Mouse (Mus musculus) kidney, adult 2 months (tissue): Measurements from ENCODE around the gene Trpc4ap. TPM values are rescaled to one million over a fixed set of nuclear protein-coding genes. Genes with fewer than 3 reads are reported as not detected.

Experiments
- DNase-seq: peaks from one replicate; pipeline ENCODE4 v3.0.0; 2021
- H3K27ac ChIP-seq: fragments of 200-500 bp; 2 replicates; pipeline ENCODE4 v1.5.1; 2012; ENCODE audit warnings: low read depth, low read length, control low read depth, inconsistent platforms; ENCODE audit not compliant: insufficient read depth
- H3K27me3 ChIP-seq: fragments of 200-500 bp; replicated peaks from 2 replicates; pipeline ENCODE4 v1.6.1; 2012; ENCODE audit warnings: mild to moderate bottlenecking, moderate library complexity, low read length, inconsistent platforms; ENCODE audit not compliant: control insufficient read depth, insufficient read depth
- H3K36me3 ChIP-seq: fragments of 200-500 bp; 2 replicates; pipeline ENCODE4 v1.6.1; 2012; ENCODE audit warnings: mild to moderate bottlenecking, moderate library complexity, low read length, inconsistent platforms; ENCODE audit not compliant: control insufficient read depth, insufficient read depth
- H3K4me1 ChIP-seq: fragments of 200-500 bp; 2 replicates; pipeline ENCODE4 v1.6.1; 2011; ENCODE audit warnings: low read length; ENCODE audit not compliant: control insufficient read depth, insufficient read depth
- H3K4me3 ChIP-seq: fragments of 200-500 bp; 2 replicates; pipeline ENCODE4 v1.5.1; 2011; ENCODE audit warnings: mild to moderate bottlenecking, low read depth, low read length, control low read depth; ENCODE audit not compliant: insufficient read depth
- CTCF ChIP-seq: fragments of 200-500 bp; conservative IDR thresholded peaks from 2 replicates; pipeline ENCODE4 v1.5.1; 2011; ENCODE audit warnings: low read depth, mild to moderate bottlenecking, control low read depth, low read length, moderate library complexity, mixed read lengths; ENCODE audit not compliant: insufficient read depth, insufficient read length
- POLR2A ChIP-seq: fragments of 200-500 bp; IDR thresholded peaks from one replicate; pipeline ENCODE4 v1.6.1; 2011; ENCODE audit warnings: low read depth, low read length, control low read depth
- WGBS: fragments of 180-500 bp; shearing (Covaris S2); methylation state at CpG from one replicate; pipeline ENCODE4 v1.1.7; 2018; 5-methylcytosine and 5-hydroxymethylcytosine counted together
- polyA plus RNA-seq: library from polyadenylated mRNA; depleted of rRNA; stranded (reverse); fragments of >200 nt; gene quantifications from 2 replicates; pipeline ENCODE4 v1.2.3, GENCODE M21; 2012

Trpc4ap gene
- polyA plus RNA-seq, 1 experiment = 110 TPM

DNA sequence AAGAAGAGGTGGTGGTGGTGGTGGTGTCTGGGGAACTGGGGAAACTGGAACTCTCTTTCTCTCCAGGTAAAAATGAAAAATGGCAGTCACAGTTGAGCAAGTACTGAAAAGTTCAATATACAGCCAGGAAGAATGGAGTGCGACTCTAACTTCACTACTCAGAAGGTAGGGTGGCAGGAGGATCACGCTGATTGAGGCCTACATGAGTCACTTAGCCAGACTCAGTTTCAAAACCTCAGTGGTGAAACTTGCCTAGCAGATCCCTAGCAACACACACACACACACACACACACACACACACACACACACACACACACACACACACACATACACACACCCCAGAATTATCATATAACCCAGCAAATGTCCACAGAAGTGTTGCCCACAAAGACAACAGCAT lies 10.3 kb downstream of the Trpc4ap start:
- TF ChIP-seq POLR2A = no peak
- no peak for TF ChIP-seq CTCF
- Histone ChIP-seq H3K4me3 (no peak overlapping the region), H3K4me1 (peaks cover 6% of the 10 kb centered on the region; the same call in 1 of the 2 replicates), H3K36me3 (no peaks in the 10 kb centered on the region), H3K27me3 (no peaks in the 10 kb centered on the region), H3K27ac (no peak overlapping the region)
- no peak for DNase-seq
- WGBS = 84% methylated on average over 2 of the region's 2 CpGs

GRCm38 (mm10) chr2:155681194-155681593 lies 11.0 kb downstream of the Trpc4ap start:
- TF ChIP-seq POLR2A = no peak
- TF ChIP-seq CTCF = no peak
- Histone ChIP-seq H3K4me3 (no peak overlapping the region), H3K36me3 (no peaks in the 10 kb centered on the region), H3K27me3 (no peaks in the 10 kb centered on the region), H3K27ac (no peak overlapping the region), H3K4me1 (peaks cover 6% of the 10 kb centered on the region; the same call in 1 of the 2 replicates)
- no peak for DNase-seq
- 74% methylated on average over 8 of the region's 8 CpGs for WGBS

DNA sequence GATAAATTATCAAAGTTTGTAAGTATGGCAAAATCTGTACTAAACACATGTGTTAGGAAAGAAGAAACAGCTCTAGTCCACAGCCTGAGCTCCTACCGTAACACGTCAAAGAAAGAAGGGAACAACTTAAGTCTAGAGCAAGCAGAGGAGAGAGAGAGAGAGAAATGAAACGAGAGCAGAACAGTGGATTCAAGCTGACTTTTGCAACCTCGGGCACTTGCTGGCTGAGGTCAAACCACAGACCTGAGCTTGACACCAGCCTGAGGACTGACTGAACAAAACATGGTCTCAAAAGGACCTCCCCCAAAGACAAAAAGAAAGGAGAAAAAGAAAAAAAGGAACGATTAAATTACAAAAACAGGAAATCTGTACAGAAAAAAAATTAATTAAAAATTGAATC lies 11.6 kb downstream of the Trpc4ap start:
- H3K4me3 ChIP-seq = no peak overlapping the region
- TF ChIP-seq POLR2A (no peak), CTCF (no peak)
- H3K27ac ChIP-seq = no peak overlapping the region
- no peaks in the 10 kb centered on the region for H3K36me3 ChIP-seq
- DNase-seq = no peak
- WGBS = 48% methylated on average over 5 of the region's 5 CpGs
- H3K4me1 ChIP-seq = peaks cover 6% of the 10 kb centered on the region; the same call in 1 of the 2 replicates
- H3K27me3 ChIP-seq = no peaks in the 10 kb centered on the region

DNA sequence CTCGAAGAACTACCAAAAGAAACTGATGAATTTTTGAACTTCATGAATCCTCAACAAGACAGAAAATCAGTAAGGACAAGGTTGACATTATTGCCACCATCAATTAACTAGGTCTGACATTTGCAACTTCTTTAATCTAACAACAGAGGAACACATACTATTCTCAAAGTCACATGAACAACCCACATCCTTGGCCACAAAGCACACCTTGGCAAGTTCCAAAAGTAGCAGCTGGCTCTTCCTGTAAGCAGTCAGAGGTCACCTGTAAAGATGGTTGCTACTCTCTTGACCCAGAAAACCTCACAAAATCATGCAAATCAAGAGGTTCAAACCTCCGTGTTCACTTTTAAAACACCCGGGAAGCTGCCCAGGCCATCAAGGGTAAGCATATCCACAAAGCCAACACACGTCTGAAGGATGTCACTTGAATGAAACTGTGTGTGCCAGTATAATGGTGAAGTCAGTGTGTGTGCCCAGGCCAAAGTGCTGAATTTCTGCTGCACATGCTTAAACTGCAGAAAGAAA lies 12.5 kb downstream of the Trpc4ap start:
- TF ChIP-seq POLR2A (no peak), CTCF (no peak)
- Histone ChIP-seq H3K27me3 (no peaks in the 10 kb centered on the region), H3K4me3 (no peak overlapping the region), H3K36me3 (no peaks in the 10 kb centered on the region), H3K4me1 (peaks cover 6% of the 10 kb centered on the region; the same call in 1 of the 2 replicates), H3K27ac (no peak overlapping the region)
- WGBS = 69% methylated on average over 4 of the region's 4 CpGs
- no peak for DNase-seq

GRCm38 (mm10) chr2:155675118-155675517 lies 17.1 kb downstream of the Trpc4ap start:
- no peak for DNase-seq
- H3K27me3 ChIP-seq = no peaks in the 10 kb centered on the region
- no peak for TF ChIP-seq POLR2A
- peaks cover 3% of the 10 kb centered on the region; the same call in 1 of the 2 replicates for H3K4me1 ChIP-seq
- no peak overlapping the region for H3K27ac ChIP-seq
- 52% methylated on average over 4 of the region's 4 CpGs for WGBS
- peaks cover 2% of the 10 kb centered on the region; the same call in 1 of the 2 replicates for H3K36me3 ChIP-seq
- H3K4me3 ChIP-seq = no peak overlapping the region

DNA sequence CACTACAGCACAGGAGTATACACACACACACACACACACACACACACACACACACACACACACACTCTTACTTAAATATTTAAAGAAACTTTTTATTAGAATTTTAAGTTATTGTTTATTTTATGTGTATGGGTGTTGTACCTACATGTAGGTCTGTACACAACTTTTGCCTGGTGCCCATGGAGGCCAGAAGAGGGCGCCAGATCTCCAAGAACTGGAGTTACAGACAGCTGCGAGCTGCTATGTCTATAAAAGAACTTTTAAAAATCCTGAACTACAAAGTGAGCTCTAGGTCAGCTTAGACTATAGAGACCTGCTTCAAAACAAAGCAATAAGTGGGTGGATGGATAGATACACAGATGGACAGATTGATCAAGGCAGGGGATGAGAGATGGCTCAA lies 18.6 kb downstream of the Trpc4ap start:
- Histone ChIP-seq H3K4me1 (no peaks in the 10 kb centered on the region; the same call in 1 of the 2 replicates), H3K4me3 (no peak overlapping the region), H3K36me3 (peaks cover 3% of the 10 kb centered on the region; the same call in 1 of the 2 replicates), H3K27ac (no peak overlapping the region), H3K27me3 (no peaks in the 10 kb centered on the region)
- 14% methylated on average over 2 of the region's 2 CpGs for WGBS
- TF ChIP-seq CTCF (peak; percentile 79), POLR2A (no peak)
- DNase-seq = peak; percentile 72

DNA sequence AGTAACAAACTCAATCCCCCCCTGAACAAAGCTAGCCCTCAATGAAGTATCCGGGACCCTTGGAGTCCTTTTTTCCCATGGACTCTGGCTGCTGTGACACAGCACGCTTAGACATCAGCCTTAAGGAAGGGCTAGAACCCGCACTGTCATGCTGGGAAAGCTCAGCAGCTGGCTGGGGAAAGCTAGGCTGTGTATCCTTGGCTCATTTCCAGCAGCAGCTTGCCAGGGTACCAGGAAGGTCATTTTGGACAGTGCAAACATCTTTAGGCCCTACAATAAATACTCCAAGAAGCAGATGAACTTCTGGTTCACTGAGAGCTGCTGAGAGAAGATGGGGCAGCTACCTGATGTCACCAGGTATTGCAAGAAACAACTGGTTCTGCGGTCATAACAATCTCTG lies 20.9 kb downstream of the Trpc4ap start:
- Histone ChIP-seq H3K4me1 (no peaks in the 10 kb centered on the region; the same call in 1 of the 2 replicates), H3K27me3 (no peaks in the 10 kb centered on the region), H3K4me3 (no peak overlapping the region), H3K36me3 (peaks cover 6% of the 10 kb centered on the region), H3K27ac (no peak overlapping the region)
- WGBS = 65% methylated on average over 4 of the region's 4 CpGs
- DNase-seq = peak; percentile 46
- TF ChIP-seq CTCF (no peak), POLR2A (no peak)

DNA sequence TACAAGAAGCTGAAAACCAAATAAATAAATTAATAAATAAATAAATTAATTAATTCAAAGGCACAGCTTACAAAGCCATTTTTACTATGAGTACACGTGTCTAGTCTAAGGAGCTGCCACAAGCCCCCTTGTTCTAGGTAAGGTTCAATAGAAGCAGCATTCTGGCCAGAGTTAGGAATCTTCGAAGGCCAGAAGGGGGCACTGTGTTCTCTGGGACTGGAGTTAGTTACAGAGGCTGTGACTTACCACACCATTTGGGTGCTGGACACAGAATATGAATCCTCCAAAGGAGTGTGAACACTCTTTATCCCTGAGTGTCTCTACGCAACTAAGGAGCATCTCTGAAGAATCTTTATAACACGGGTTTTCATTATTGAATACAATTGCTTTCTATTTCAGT lies 23.7 kb downstream of the Trpc4ap start:
- DNase-seq = peak; percentile 24
- WGBS = 86% methylated on average over 4 of the region's 4 CpGs
- Histone ChIP-seq H3K4me1 (no peaks in the 10 kb centered on the region), H3K27ac (no peak overlapping the region), H3K4me3 (no peak overlapping the region), H3K36me3 (peaks cover 6% of the 10 kb centered on the region), H3K27me3 (no peaks in the 10 kb centered on the region)
- TF ChIP-seq POLR2A (no peak), CTCF (peak; percentile 50)
